In genomic region chr3:36778448-36778847, GRCm38 (mm10) we compare ENCODE assay signal across 13 mouse cellular contexts.
DNase-seq lines count a peak whose midpoint lies in the region; ATAC-seq and TF ChIP-seq lines count a peak whose summit lies in the region.
"Had no signal": no experiment of that assay in that cellular context is flagged by ENCODE, and none has a peak within 500 bp of the region (broad histone marks: within the 10 kb centered on the region; RNA-seq: fewer than 3 reads in every experiment).

No protein-coding gene starts in this region.

- no peaks in the 10 kb centered on the region for H3K27me3 ChIP-seq in heart, embryonic 12.5 days (replicated peaks)
- no peaks in the 10 kb centered on the region for H3K27me3 ChIP-seq in stomach, postnatal 0 days (ENCODE audit: control insufficient read depth, insufficient read depth, low read length)
- H3K27me3 ChIP-seq: hindbrain, embryonic 15.5 days; midbrain, embryonic 12.5 days had no signal

- no peak overlapping the region for H3K27ac ChIP-seq in heart, embryonic 12.5 days (ENCODE audit: poor library complexity, severe bottlenecking)
- H3K27ac ChIP-seq in stomach, postnatal 0 days (replicated peaks) = no peak overlapping the region
- H3K27ac ChIP-seq: hindbrain, embryonic 15.5 days; midbrain, embryonic 12.5 days had no signal

- no peak overlapping the region for H3K4me2 ChIP-seq in heart, embryonic 12.5 days
- H3K4me2 ChIP-seq in stomach, postnatal 0 days (replicated peaks; ENCODE audit: low read depth) = no peak overlapping the region
- H3K4me2 ChIP-seq: hindbrain, embryonic 15.5 days; midbrain, embryonic 12.5 days had no signal

- no peak for TF ChIP-seq POLR2A in lung, adult 2 months (IDR thresholded peaks at IDR 0.05; ENCODE audit: borderline replicate concordance, extremely low read depth, low read depth, low read length)

- no peaks in the 10 kb centered on the region for H3K36me3 ChIP-seq in heart, embryonic 12.5 days
- no peaks in the 10 kb centered on the region for H3K36me3 ChIP-seq in stomach, postnatal 0 days (ENCODE audit: control insufficient read depth, insufficient read depth, low read length)
- H3K36me3 ChIP-seq: hindbrain, embryonic 15.5 days; midbrain, embryonic 12.5 days had no signal

- H3K4me3 ChIP-seq in heart, embryonic 12.5 days = no peak overlapping the region
- no peak overlapping the region for H3K4me3 ChIP-seq in lung, adult 2 months (replicated peaks; ENCODE audit: extremely low read depth, low read depth, low read length)
- no peak overlapping the region for H3K4me3 ChIP-seq in stomach, postnatal 0 days (ENCODE audit: low read depth, low read length)
- H3K4me3 ChIP-seq: hindbrain, embryonic 15.5 days; midbrain, embryonic 12.5 days; myocyte had no signal

- no peak for DNase-seq in heart, adult 8-10 months (ENCODE audit: low spot score)
- peak; percentile 11 for DNase-seq in lung, postnatal 25 days (ENCODE audit: low spot score)
- no peak for DNase-seq in lung, adult 2 months
- peak; percentile 8 to 16 for DNase-seq in kidney, adult 8-10 months
- no peak for DNase-seq in stomach, postnatal 0 days (ENCODE audit: low spot score)
- DNase-seq: cerebellum, adult 8-10 months; thymus, adult 2 months had no signal

- peak; percentile 57; the same call in 1 of the 2 replicates for ATAC-seq in heart, embryonic 12.5 days (ENCODE audit: insufficient number of reproducible peaks, low FRiP score)
- ATAC-seq in stomach, postnatal 0 days (ENCODE audit: low FRiP score, low TSS enrichment) = no peak
- no peak for ATAC-seq in erythroblast, adult 5-6 weeks (replicated peaks; ENCODE audit: low FRiP score, poor library complexity, severe bottlenecking)
- ATAC-seq: forebrain, embryonic 14.5 days had no signal

- H3K4me1 ChIP-seq in heart, embryonic 12.5 days (replicated peaks) = no peaks in the 10 kb centered on the region
- H3K4me1 ChIP-seq in lung, adult 2 months (ENCODE audit: control insufficient read depth, insufficient read depth, low read length) = no peaks in the 10 kb centered on the region
- no peaks in the 10 kb centered on the region for H3K4me1 ChIP-seq in stomach, postnatal 0 days (replicated peaks; ENCODE audit: control insufficient read depth, insufficient read depth)
- H3K4me1 ChIP-seq: hindbrain, embryonic 15.5 days had no signal

- TF ChIP-seq EP300 in stomach, postnatal 0 days (optimal IDR thresholded peaks at IDR 0.05) = no peak

- H3K9ac ChIP-seq in heart, embryonic 12.5 days = no peak overlapping the region
- no peak overlapping the region for H3K9ac ChIP-seq in stomach, postnatal 0 days (ENCODE audit: low read length)
- H3K9ac ChIP-seq: hindbrain, embryonic 15.5 days; midbrain, embryonic 12.5 days had no signal

- TF ChIP-seq CTCF in lung, adult 2 months (IDR thresholded peaks at IDR 0.05; ENCODE audit: insufficient read depth, low read length) = no peak
- TF ChIP-seq CTCF in stomach, postnatal 0 days (IDR thresholded peaks at IDR 0.05; ENCODE audit: low read depth) = no peak

- H3K9me3 ChIP-seq in heart, embryonic 12.5 days (replicated peaks) = no peaks in the 10 kb centered on the region
- no peaks in the 10 kb centered on the region for H3K9me3 ChIP-seq in stomach, postnatal 0 days (ENCODE audit: control insufficient read depth, low read length)
- H3K9me3 ChIP-seq: hindbrain, embryonic 15.5 days; midbrain, embryonic 12.5 days had no signal

- WGBS in heart, embryonic 12.5 days = 62% methylated on average over 7 of the region's 7 CpGs
- 59% methylated on average over 7 of the region's 7 CpGs for WGBS in lung, adult 2 months
- WGBS in stomach, postnatal 0 days = 71% methylated on average over 7 of the region's 7 CpGs

Comparison
In these comparisons a context has a peak if more than half of its experiments do, and no peak if none do; other contexts are left out.
1. DNase-seq: peak in lung, postnatal 25 days (single experiment) and kidney, adult 8-10 months (2 of 2); none in heart, adult 8-10 months (single experiment), lung, adult 2 months (single experiment) and stomach, postnatal 0 days (single experiment).